Mouse (Mus musculus): Measurements from ENCODE around the gene Irak3. TPM values are rescaled to one million over a fixed set of nuclear protein-coding genes. Genes with fewer than 3 reads are reported as not detected.

Irak3 gene
- polyA plus RNA-seq, 1 experiment from 2014 or later = 0.96 TPM

DNA sequence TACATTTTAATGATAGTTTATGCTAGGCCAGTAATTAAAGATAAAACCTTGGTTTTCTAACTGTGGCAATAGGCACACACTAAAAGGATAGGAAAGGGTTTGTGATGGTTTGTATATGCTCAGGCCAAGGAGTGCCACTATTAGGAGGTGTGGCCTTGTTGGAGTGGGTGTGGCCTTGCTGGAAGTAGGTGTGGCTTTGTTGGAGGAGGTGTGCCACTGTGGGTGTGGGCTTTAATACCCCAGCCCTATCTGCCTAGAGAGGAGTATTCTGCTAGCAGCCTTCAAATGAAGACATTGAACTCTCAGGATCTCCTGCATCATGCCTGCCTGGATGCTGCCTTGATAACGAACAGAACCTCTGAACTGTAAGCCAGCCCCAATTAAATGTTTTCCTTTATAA lies 101.1 kb downstream of the Irak3 start:
- Histone ChIP-seq H3K27ac (replicated peaks) (no peak overlapping the region), H3K4me3 (no peak overlapping the region), H3K9me3 (no peaks in the 10 kb centered on the region), H3K36me3 (replicated peaks) (peaks cover 50% of the 10 kb centered on the region), H3K4me1 (no peaks in the 10 kb centered on the region), H3K27me3 (replicated peaks; ENCODE audit: low read depth, poor library complexity, severe bottlenecking) (no peaks in the 10 kb centered on the region)
- DNase-seq (ENCODE audit: low spot score) = no peak
- WGBS = 90% methylated on average over 1 of the region's 1 CpGs

DNA sequence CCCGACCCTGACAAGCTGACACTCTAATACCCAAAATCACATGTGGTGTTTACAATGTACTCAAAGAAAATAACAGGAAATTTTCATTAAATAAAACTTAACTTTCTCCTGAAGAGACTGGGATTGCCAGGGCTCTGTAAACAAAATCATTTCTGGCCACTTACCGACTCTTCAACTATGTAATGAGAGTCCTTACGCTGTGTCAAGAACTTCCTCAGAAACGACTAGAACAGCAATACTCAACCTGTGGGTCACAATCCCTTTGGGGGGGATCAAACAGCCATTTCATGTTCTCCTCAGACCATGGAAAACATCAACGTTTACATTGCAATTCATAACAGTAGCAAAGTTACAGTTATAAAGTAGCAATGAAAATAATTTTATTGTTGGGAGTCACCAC lies 104.4 kb downstream of the Irak3 start:
- no peaks in the 10 kb centered on the region for H3K4me1 ChIP-seq
- no peaks in the 10 kb centered on the region for H3K27me3 ChIP-seq (replicated peaks; ENCODE audit: low read depth, poor library complexity, severe bottlenecking)
- H3K27ac ChIP-seq (replicated peaks) = no peak overlapping the region
- no peak for DNase-seq (ENCODE audit: low spot score)
- H3K36me3 ChIP-seq (replicated peaks) = peaks cover 50% of the 10 kb centered on the region
- no peaks in the 10 kb centered on the region for H3K9me3 ChIP-seq
- H3K4me3 ChIP-seq = no peak overlapping the region
- WGBS = 88% methylated on average over 5 of the region's 5 CpGs

DNA sequence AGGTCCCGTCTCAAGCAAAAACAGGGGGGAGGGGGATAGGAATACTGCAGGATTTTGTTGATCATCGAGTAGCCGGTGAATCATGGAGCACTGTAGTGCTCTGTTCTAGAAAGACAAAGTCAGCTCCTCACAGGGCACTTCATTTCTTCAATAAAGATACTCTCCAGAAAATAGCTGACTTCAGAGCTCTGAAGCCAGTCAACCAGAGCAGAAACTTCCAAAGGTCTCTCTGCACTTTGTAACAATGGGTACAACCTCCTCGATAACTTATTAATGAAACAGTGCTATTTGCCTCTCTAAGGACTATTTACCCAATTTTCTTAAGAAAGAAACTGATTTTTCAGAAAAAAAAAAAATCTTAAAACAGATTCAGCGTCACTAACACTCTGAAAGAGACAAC lies 106.2 kb downstream of the Irak3 start:
- H3K27ac ChIP-seq (replicated peaks) = no peak overlapping the region
- H3K36me3 ChIP-seq (replicated peaks) = peaks cover 64% of the 10 kb centered on the region
- no peaks in the 10 kb centered on the region for H3K9me3 ChIP-seq
- WGBS = 96% methylated on average over 5 of the region's 5 CpGs
- no peak for DNase-seq (ENCODE audit: low spot score)
- no peaks in the 10 kb centered on the region for H3K27me3 ChIP-seq (replicated peaks; ENCODE audit: low read depth, poor library complexity, severe bottlenecking)
- no peak overlapping the region for H3K4me3 ChIP-seq
- H3K4me1 ChIP-seq = no peaks in the 10 kb centered on the region

DNA sequence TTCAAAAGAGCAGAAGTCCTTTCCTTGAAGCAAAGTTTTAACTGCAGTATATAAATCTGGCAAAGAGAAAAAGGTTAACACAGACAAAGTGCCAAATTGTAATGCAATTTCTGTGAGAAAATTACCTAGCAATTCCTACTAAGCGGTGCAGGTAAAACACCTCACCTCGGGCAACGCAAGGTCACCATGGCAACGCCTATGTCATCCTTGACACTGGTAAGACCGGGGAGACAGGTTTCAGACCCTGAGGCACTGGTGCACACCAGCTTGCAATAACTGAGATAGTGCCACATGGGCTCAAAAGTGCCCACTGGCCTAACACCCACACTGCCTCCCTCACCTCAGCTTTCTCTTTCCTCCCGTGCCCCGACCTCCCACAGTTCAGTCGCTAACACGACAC lies 106.8 kb downstream of the Irak3 start:
- peaks cover 60% of the 10 kb centered on the region for H3K36me3 ChIP-seq (replicated peaks)
- no peak overlapping the region for H3K27ac ChIP-seq (replicated peaks)
- no peaks in the 10 kb centered on the region for H3K4me1 ChIP-seq
- no peak overlapping the region for H3K4me3 ChIP-seq
- H3K27me3 ChIP-seq (replicated peaks; ENCODE audit: low read depth, poor library complexity, severe bottlenecking) = no peaks in the 10 kb centered on the region
- WGBS = 86% methylated on average over 9 of the region's 9 CpGs
- DNase-seq (ENCODE audit: low spot score) = peak; percentile 56
- H3K9me3 ChIP-seq = no peaks in the 10 kb centered on the region

DNA sequence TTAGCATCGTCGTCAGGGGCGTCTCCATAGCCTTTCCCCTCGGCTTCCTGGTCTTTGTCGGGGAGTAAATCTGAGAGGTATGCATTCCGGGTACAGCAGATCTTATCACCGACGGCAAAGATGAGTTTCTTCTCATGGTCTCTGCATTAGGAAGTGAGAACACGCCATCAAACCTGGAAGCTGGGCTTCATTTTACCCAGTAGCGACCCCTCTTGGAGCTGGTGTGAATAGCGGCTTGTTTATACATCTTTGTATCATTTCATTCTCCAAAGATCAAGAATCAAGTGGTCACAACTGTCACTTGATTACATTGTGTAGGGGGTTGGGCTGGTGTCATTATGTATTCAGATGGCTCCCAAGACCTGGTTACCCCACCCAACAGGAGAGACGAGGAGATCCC lies 109.4 kb downstream of the Irak3 start:
- no peak overlapping the region for H3K4me3 ChIP-seq
- 90% methylated on average over 12 of the region's 12 CpGs for WGBS
- no peaks in the 10 kb centered on the region for H3K9me3 ChIP-seq
- H3K4me1 ChIP-seq = no peaks in the 10 kb centered on the region
- DNase-seq (ENCODE audit: low spot score) = no peak
- no peak overlapping the region for H3K27ac ChIP-seq (replicated peaks)
- H3K36me3 ChIP-seq (replicated peaks) = peaks cover 83% of the 10 kb centered on the region
- H3K27me3 ChIP-seq (replicated peaks; ENCODE audit: low read depth, poor library complexity, severe bottlenecking) = no peaks in the 10 kb centered on the region

Other genes with a start within 250 kb of the Irak3 start
- gene Helb, start 89.1 kb downstream of the Irak3 start, polyA plus RNA-seq (2016; fragmentation: Nextera tagmentation; extraction: Ambion mirVana) = 6.1 and 6.8 TPM in 2 replicates
- gene Tmbim4, start 540 bp downstream of the Irak3 start, polyA plus RNA-seq (2016; fragmentation: Nextera tagmentation; extraction: Ambion mirVana) = 82.2 and 82.4 TPM in 2 replicates
- gene Llph, start 24.9 kb upstream of the Irak3 start, polyA plus RNA-seq (2016; fragmentation: Nextera tagmentation; extraction: Ambion mirVana) = 68.1 and 70.4 TPM in 2 replicates